Mouse (Mus musculus): ENCODE results near the gene Ppp1r21. TPM values are rescaled to one million over a fixed set of nuclear protein-coding genes. Genes with fewer than 3 reads are reported as not detected.

Ppp1r21 gene
- 10.3 TPM for polyA plus RNA-seq (2015; fragmentation: Illumina TruSeq; extraction: RNeasy Lipid Tissue Mini Kit (QIAGEN cat#74804); ENCODE audit: insufficient read depth, low read depth, low replicate concordance)

DNA sequence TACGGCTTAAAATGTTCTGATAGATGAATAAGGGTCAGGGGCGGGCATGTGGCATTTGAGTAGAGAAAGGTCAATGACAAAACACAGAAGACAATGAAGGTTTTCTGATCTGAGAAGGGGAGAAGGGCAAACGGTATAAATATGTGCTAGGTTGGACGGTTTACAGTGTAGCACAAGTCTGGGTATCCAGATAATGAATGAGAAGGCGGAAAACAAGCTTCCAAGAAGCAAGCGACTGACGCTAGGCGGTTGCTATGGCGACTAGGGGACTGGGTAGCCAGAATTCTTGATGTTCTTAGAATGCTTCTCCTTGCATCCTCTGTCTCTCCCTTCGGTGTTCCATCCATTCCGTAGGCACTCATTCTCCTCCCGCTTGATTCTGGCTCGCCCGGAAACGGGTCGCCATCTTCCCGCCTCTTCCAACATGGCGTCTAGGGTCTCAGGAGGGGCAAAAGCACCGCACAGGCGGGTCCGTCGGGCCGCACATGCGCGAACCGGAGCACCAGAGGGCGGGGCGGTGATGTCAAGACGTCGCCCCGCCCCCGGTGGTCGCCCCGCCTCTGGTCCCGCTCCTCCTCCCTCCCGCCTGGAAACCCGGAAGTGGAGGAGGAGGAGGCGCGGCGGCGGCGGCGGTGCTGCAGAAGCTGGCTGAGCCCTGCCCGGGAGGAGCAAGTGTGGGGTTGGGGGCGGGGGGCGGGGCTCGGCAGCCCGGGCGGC lies at the start of gene Ppp1r21:
Ppp1r21 (plus strand) TSS at position 600 of the 717 bp plus-strand sequence.

DNA sequence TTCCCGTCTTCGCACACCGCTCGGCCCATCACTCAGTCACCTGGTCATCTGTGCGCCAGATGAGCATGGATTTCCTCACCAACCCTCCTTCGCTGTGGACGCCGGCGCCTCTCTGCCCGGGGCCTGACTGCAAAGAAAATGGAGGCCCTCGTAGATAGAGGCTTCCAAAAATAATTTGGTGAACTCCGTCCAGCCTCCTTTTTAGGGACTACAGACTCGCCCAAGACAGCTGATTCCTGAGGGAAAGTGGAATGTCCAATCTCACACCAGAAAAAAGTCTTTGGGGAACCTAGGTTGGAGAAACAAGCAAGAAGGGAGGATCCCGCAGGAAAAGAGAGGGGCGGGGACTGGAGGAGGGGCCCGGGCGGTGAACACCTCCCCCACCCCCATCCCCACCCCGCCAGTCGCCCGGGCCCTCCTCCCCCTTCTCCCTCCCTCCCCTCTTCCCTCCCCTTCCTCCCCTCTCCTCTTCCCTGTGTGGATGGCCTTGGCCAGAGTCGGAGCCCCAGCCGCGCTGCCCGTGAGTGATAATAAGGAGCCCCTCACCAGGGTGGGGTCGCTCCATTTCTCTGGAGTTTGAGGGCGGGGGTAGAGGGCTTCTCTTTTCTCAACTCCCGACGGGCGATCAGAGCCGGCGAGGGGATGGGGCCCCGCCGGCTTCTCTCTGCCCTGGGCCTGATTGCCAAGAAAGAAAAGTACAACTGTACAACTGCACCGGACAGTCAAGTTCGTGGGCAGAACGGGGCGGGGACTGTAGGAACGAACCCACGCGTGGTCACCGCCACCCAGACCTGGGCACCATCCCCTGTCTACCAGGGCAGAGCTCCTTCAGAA lies 67.5 kb downstream of the Ppp1r21 start, which contains the start of gene Ston1:
Ston1 (plus strand) TSS at position 463 of the 834 bp plus-strand sequence.

Other genes with a start within 250 kb of the Ppp1r21 start
- 3.1 TPM for gene Foxn2, start 89.4 kb upstream of the Ppp1r21 start, polyA plus RNA-seq (2015; fragmentation: Illumina TruSeq; extraction: RNeasy Lipid Tissue Mini Kit (QIAGEN cat#74804); ENCODE audit: insufficient read depth, low read depth, low replicate concordance)
- gene Ston1, start 67.6 kb downstream of the Ppp1r21 start, polyA plus RNA-seq (2015; fragmentation: Illumina TruSeq; extraction: RNeasy Lipid Tissue Mini Kit (QIAGEN cat#74804); ENCODE audit: insufficient read depth, low read depth, low replicate concordance) = 9.1 TPM
- not detected for gene Gtf2a1l, start 138.5 kb downstream of the Ppp1r21 start, polyA plus RNA-seq (2015; fragmentation: Illumina TruSeq; extraction: RNeasy Lipid Tissue Mini Kit (QIAGEN cat#74804); ENCODE audit: insufficient read depth, low read depth, low replicate concordance)